Mouse (Mus musculus) heart, postnatal 0 days (tissue): ENCODE measurements at regions not wholly inside any gene's neighbourhood (a gene's known extent, or its start where the extent isn't known, plus 50 kb on each side); places are given as distances from the start of the nearest gene placed in this dataset.

Source experiments
- CTCF ChIP-seq: IDR thresholded peaks from 2 replicates; pipeline ENCODE4 v1.5.1; 2016; ENCODE audit warnings: antibody characterized with exemption, control low read depth, low read depth
- EP300 ChIP-seq: IDR thresholded peaks from 2 replicates; pipeline ENCODE4 v1.6.1; 2016; ENCODE audit warnings: antibody characterized with exemption, low read depth

- TF ChIP-seq EP300 = no peak
- no peak for TF ChIP-seq CTCF
Observed at GRCm38 (mm10) chr9:13019025-13019424, 226.6 kb downstream of the Jrkl start.
